Mouse (Mus musculus) kidney, adult 9 months (tissue): Measurements from ENCODE around the gene Rpp25l.
"Not testable (repeated sequence)": the region's sequence is repeated elsewhere in the genome, so short reads cannot be mapped to it uniquely, and the experiment has no call there.

ENCODE experiments used
- DNase-seq: peaks from one replicate; pipeline ENCODE4 v3.0.0; 2022

Gene Rpp25l

GRCm38 (mm10) chr4:41713197-41714067 lies at the start of gene Rpp25l:
Gene Rpp25l, minus strand, starts transcription at chr4:41713534.
- DNase-seq = peak; percentile 88

- not testable (repeated sequence) for DNase-seq
Measured at GRCm38 (mm10) chr4:41762688-41763114, 49.4 kb upstream of the Rpp25l start.

- no peak for DNase-seq
Measured at GRCm38 (mm10) chr4:41762099-41762687, 48.9 kb upstream of the Rpp25l start.

- DNase-seq = no peak
Measured at GRCm38 (mm10) chr4:41761680-41762079, 48.3 kb upstream of the Rpp25l start.

- no peak for DNase-seq
Measured at GRCm38 (mm10) chr4:41760911-41761310, 47.6 kb upstream of the Rpp25l start.

- peak; percentile 98 for DNase-seq
Measured at GRCm38 (mm10) chr4:41760288-41760721, 47.0 kb upstream of the Rpp25l start.

GRCm38 (mm10) chr4:41759656-41760287 lies 46.4 kb upstream of the Rpp25l start:
- peak; percentile 49 for DNase-seq

GRCm38 (mm10) chr4:41759206-41759605 lies 45.9 kb upstream of the Rpp25l start:
- peak; percentile 91 for DNase-seq

- no peak for DNase-seq
Measured at GRCm38 (mm10) chr4:41758701-41759100, 45.4 kb upstream of the Rpp25l start.

- DNase-seq = peak; percentile 77
Measured at GRCm38 (mm10) chr4:41758021-41758420, 44.7 kb upstream of the Rpp25l start.

GRCm38 (mm10) chr4:41757321-41757720 lies 44.0 kb upstream of the Rpp25l start:
- peak; percentile 59 for DNase-seq

GRCm38 (mm10) chr4:41756440-41756839 lies 43.1 kb upstream of the Rpp25l start:
- DNase-seq = no peak

GRCm38 (mm10) chr4:41755338-41756305 lies 42.3 kb upstream of the Rpp25l start, which contains the start of gene Sigmar1:
Gene Sigmar1, minus strand, starts transcription at chr4:41756157.
- DNase-seq = peak; percentile 93

GRCm38 (mm10) chr4:41754797-41755337 lies 41.5 kb upstream of the Rpp25l start, which contains the start of gene Galt:
Gene Galt, plus strand, starts transcription at chr4:41755228.
- no peak for DNase-seq

- DNase-seq = no peak
Measured at GRCm38 (mm10) chr4:41745021-41745420, 31.7 kb upstream of the Rpp25l start.

- DNase-seq = no peak
Measured at GRCm38 (mm10) chr4:41744131-41744530, 30.8 kb upstream of the Rpp25l start.

- DNase-seq = peak; percentile 97
Measured at GRCm38 (mm10) chr4:41741158-41741560, 27.8 kb upstream of the Rpp25l start.

GRCm38 (mm10) chr4:41740380-41741157 lies 27.2 kb upstream of the Rpp25l start:
- DNase-seq = peak; percentile 34

GRCm38 (mm10) chr4:41739260-41739659 lies 25.9 kb upstream of the Rpp25l start:
- no peak for DNase-seq

- DNase-seq = no peak
Measured at GRCm38 (mm10) chr4:41738256-41738603, 24.9 kb upstream of the Rpp25l start.

GRCm38 (mm10) chr4:41737602-41738255 lies 24.4 kb upstream of the Rpp25l start:
- peak; percentile 83 for DNase-seq
